Mouse (Mus musculus) right cerebral cortex, adult 2 months (tissue): ENCODE results near the gene Txlng.

ENCODE experiments used
- DNase-seq, 2 experiments: peaks; one replicate each; pipeline ENCODE4 v3.0.0; 2021 to 2022; ENCODE audit warnings: low spot score in 2 of 2

The Txlng gene

GRCm38 (mm10) chrX:162760115-162760942 lies 68.9 kb downstream of the Txlng start, which contains the start of gene Rbbp7:
Rbbp7 (plus strand) TSS chrX:162760402.
- peak; percentile 85 for DNase-seq

- DNase-seq, result peak; percentile 64
Observed at GRCm38 (mm10) chrX:162759251-162760114, 69.8 kb downstream of the Txlng start.

GRCm38 (mm10) chrX:162756058-162756457 lies 73.2 kb downstream of the Txlng start:
- no peak for DNase-seq

GRCm38 (mm10) chrX:162754314-162754713 lies 74.9 kb downstream of the Txlng start:
- DNase-seq, result no peak

GRCm38 (mm10) chrX:162752418-162752817 lies 76.8 kb downstream of the Txlng start:
- no peak for DNase-seq

- DNase-seq, result no peak
Observed at GRCm38 (mm10) chrX:162748696-162749420, 80.4 kb downstream of the Txlng start.

GRCm38 (mm10) chrX:162736140-162736659 lies 93.1 kb downstream of the Txlng start:
- DNase-seq, result peak; percentile 5 to 18

GRCm38 (mm10) chrX:162734997-162735929 lies 94.0 kb downstream of the Txlng start:
- DNase-seq, result peak; percentile 67 to 74

- no peak for DNase-seq
Observed at GRCm38 (mm10) chrX:162730031-162730430, 99.2 kb downstream of the Txlng start.
